ENCODE assay signal across 8 mouse cellular contexts in the genomic region with DNA sequence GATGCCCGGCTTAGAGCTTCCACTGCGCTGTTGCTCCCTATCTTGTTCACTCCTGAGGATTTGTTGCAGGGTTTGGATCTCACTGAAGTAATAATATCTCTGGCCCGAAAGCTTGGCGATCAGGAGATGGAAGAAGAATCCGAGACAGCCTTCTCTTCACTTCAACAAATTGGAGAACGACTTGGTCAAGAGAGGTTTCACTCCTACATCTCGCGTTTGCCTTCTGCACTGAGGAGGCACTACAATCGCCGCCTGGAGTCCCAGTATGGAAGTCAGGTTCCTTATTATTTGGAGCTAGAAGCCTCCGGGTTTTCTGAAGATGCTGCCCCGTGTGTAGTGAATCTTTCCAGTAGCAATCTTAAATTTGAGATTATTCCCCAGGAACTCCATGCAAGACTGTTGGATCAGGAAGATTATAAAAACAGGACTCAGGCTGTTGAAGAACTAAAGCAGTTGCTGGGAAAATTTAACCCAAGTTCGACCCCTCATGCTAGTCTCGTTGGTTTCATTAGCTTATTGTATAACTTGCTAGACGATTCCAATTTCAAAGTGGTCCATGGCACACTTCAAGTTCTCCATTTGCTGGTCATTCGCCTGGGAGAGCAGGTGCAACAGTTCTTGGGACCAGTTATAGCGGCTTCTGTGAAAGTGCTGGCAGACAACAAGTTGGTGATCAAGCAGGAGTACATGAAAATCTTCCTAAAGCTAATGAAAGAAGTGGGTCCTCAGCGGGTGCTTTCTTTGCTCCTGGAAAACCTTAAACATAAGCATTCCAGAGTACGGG. TPM values are rescaled to one million over a fixed set of nuclear protein-coding genes. Genes with fewer than 3 reads are reported as not detected.
DNase-seq lines count a peak whose midpoint lies in the region; ATAC-seq lines count a peak whose summit lies in the region.

No protein-coding gene starts in this region.

- peaks cover 20% of the 10 kb centered on the region for H3K4me1 ChIP-seq in kidney, embryonic 14.5 days (ENCODE audit: control insufficient read depth, insufficient read depth, low read length)
- H3K4me1 ChIP-seq in forebrain, embryonic 13.5 days = peaks cover 62% of the 10 kb centered on the region
- peaks cover 44% of the 10 kb centered on the region for H3K4me1 ChIP-seq in midbrain, embryonic 12.5 days

- no peaks in the 10 kb centered on the region for H3K27me3 ChIP-seq in kidney, embryonic 14.5 days (ENCODE audit: control insufficient read depth, insufficient read depth, low read length)
- H3K27me3 ChIP-seq in forebrain, embryonic 13.5 days = no peaks in the 10 kb centered on the region
- no peaks in the 10 kb centered on the region for H3K27me3 ChIP-seq in midbrain, embryonic 12.5 days

- peak overlapping the region; percentile 72 for H3K4me2 ChIP-seq in kidney, embryonic 14.5 days (replicated peaks; ENCODE audit: low read depth, low read length)
- H3K4me2 ChIP-seq in forebrain, embryonic 13.5 days = peak overlapping the region; percentile 89
- H3K4me2 ChIP-seq in midbrain, embryonic 12.5 days (replicated peaks) = peak overlapping the region; percentile 98

- no peak for DNase-seq in kidney, adult 8-10 months
- DNase-seq in MN1 (ENCODE audit: low spot score) = peak; percentile 57
- peak; percentile 28 for DNase-seq in kidney, postnatal 10 days
- no peak for DNase-seq in layer of hippocampus, adult 9-11 months
- DNase-seq in ovary, postnatal 10 days (ENCODE audit: low spot score) = no peak

- H3K9ac ChIP-seq in kidney, embryonic 14.5 days (ENCODE audit: low read depth, low read length) = peak overlapping the region; percentile 90
- H3K9ac ChIP-seq in forebrain, embryonic 13.5 days = peak overlapping the region; percentile 91
- peak overlapping the region; percentile 92 for H3K9ac ChIP-seq in midbrain, embryonic 12.5 days (replicated peaks)

- H3K27ac ChIP-seq in kidney, embryonic 14.5 days (ENCODE audit: low read depth, low read length) = peak overlapping the region; percentile 90; the same call in 1 of the 2 replicates
- peak overlapping the region; percentile 88; the same call in 1 of the 2 replicates for H3K27ac ChIP-seq in forebrain, embryonic 13.5 days
- peak overlapping the region; percentile 92; the same call in 1 of the 2 replicates for H3K27ac ChIP-seq in midbrain, embryonic 12.5 days (replicated peaks)

- no peaks in the 10 kb centered on the region for H3K9me3 ChIP-seq in kidney, embryonic 14.5 days (ENCODE audit: control insufficient read depth, low read length)
- H3K9me3 ChIP-seq in forebrain, embryonic 13.5 days (replicated peaks) = no peaks in the 10 kb centered on the region
- no peaks in the 10 kb centered on the region for H3K9me3 ChIP-seq in midbrain, embryonic 12.5 days

- H3K4me3 ChIP-seq in kidney, embryonic 14.5 days (ENCODE audit: low read length) = peak overlapping the region; percentile 73
- H3K4me3 ChIP-seq in forebrain, embryonic 13.5 days = peak overlapping the region; percentile 93
- H3K4me3 ChIP-seq in midbrain, embryonic 12.5 days = peak overlapping the region; percentile 67

- no peak for ATAC-seq in kidney, embryonic 14.5 days (ENCODE audit: low FRiP score, low TSS enrichment)
- ATAC-seq in forebrain, embryonic 13.5 days = no peak
- no peak for ATAC-seq in midbrain, embryonic 12.5 days (ENCODE audit: low FRiP score, low read depth)

- H3K36me3 ChIP-seq in kidney, embryonic 14.5 days (ENCODE audit: control insufficient read depth, insufficient read depth, low read length) = peaks cover 5% of the 10 kb centered on the region; the same call in 1 of the 2 replicates
- no peaks in the 10 kb centered on the region for H3K36me3 ChIP-seq in forebrain, embryonic 13.5 days (ENCODE audit: poor library complexity, severe bottlenecking)
- H3K36me3 ChIP-seq in midbrain, embryonic 12.5 days = no peaks in the 10 kb centered on the region

- 3% methylated on average over 19 of the region's 19 CpGs for WGBS in kidney, embryonic 14.5 days
- 3% methylated on average over 19 of the region's 19 CpGs for WGBS in forebrain, embryonic 13.5 days
- WGBS in midbrain, embryonic 12.5 days = 4% methylated on average over 19 of the region's 19 CpGs

RNA-seq across cellular contexts. Expression of gene Togaram1, which starts 1.2 kb away (rescaled TPM):
- polyA plus RNA-seq in kidney, embryonic 14.5 days (2014; fragmentation: Nextera tagmentation; extraction: Ambion mirVana) = 27.5 and 42.5 TPM in 2 replicates
- 20.1 and 25.3 TPM in 2 replicates for polyA plus RNA-seq in forebrain, embryonic 13.5 days (2015; fragmentation: Nextera tagmentation; extraction: Ambion mirVana)
- polyA plus RNA-seq in midbrain, embryonic 12.5 days (2016; fragmentation: Nextera tagmentation; extraction: Ambion mirVana) = 27.5 and 33.4 TPM in 2 replicates

RNA-seq across cellular contexts. Expression of gene Klhl28, which starts 1.5 kb away (rescaled TPM):
- polyA plus RNA-seq in kidney, embryonic 14.5 days (2014; fragmentation: Nextera tagmentation; extraction: Ambion mirVana) = 9.8 and 14.3 TPM in 2 replicates
- polyA plus RNA-seq in forebrain, embryonic 13.5 days (2015; fragmentation: Nextera tagmentation; extraction: Ambion mirVana) = 24.9 and 26.3 TPM in 2 replicates
- 19.5 and 20.4 TPM in 2 replicates for polyA plus RNA-seq in midbrain, embryonic 12.5 days (2016; fragmentation: Nextera tagmentation; extraction: Ambion mirVana)

RNA-seq across cellular contexts. Expression of gene Gm527, which starts 49.1 kb away (rescaled TPM):
- polyA plus RNA-seq in kidney, embryonic 14.5 days (2014; fragmentation: Nextera tagmentation; extraction: Ambion mirVana) = 2.9 and 4.8 TPM in 2 replicates
- polyA plus RNA-seq in forebrain, embryonic 13.5 days (2015; fragmentation: Nextera tagmentation; extraction: Ambion mirVana) = 1.6 and 2.6 TPM in 2 replicates
- polyA plus RNA-seq in midbrain, embryonic 12.5 days (2016; fragmentation: Nextera tagmentation; extraction: Ambion mirVana) = 2.9 and 3.7 TPM in 2 replicates

Comparison
In these comparisons a context has a peak if more than half of its experiments do, and no peak if none do; other contexts are left out.
1. DNase-seq: peak in MN1 (single experiment) and kidney, postnatal 10 days (single experiment); none in kidney, adult 8-10 months (0 of 2), layer of hippocampus, adult 9-11 months (single experiment) and ovary, postnatal 10 days (single experiment).
2. Peak in every context shown above with its lines, with median percentiles within 50 percentile points of each other: H3K27ac ChIP-seq, H3K4me2 ChIP-seq, H3K4me3 ChIP-seq and H3K9ac ChIP-seq.